Mouse (Mus musculus) heart, adult 2 months (tissue): ENCODE results near the gene Mtus2. TPM values are rescaled to one million over a fixed set of nuclear protein-coding genes. Genes with fewer than 3 reads are reported as not detected.
"Not testable (repeated sequence)": the region's sequence is repeated elsewhere in the genome, so short reads cannot be mapped to it uniquely, and the experiment has no call there.

ENCODE experiments used
- DNase-seq, 2 experiments: peaks; one replicate each; pipeline ENCODE4 v3.0.0; 2021
- H3K27ac ChIP-seq: fragments of 200-600 bp; 2 replicates; pipeline ENCODE4 v1.8.1; 2022
- H3K27me3 ChIP-seq: fragments of 200-500 bp; 2 replicates; pipeline ENCODE4 v1.6.1; 2012; ENCODE audit warnings: mild to moderate bottlenecking, low read length, inconsistent platforms, mixed read lengths; ENCODE audit not compliant: control insufficient read depth, insufficient read depth
- H3K36me3 ChIP-seq: fragments of 200-500 bp; 2 replicates; pipeline ENCODE4 v1.6.1; 2012; ENCODE audit warnings: low read length, inconsistent platforms; ENCODE audit not compliant: control insufficient read depth, insufficient read depth
- H3K4me1 ChIP-seq: fragments of 200-500 bp; 2 replicates; pipeline ENCODE4 v1.6.1; 2011; ENCODE audit warnings: low read length; ENCODE audit not compliant: control insufficient read depth, insufficient read depth
- H3K4me3 ChIP-seq: fragments of 200-600 bp; 2 replicates; pipeline ENCODE4 v1.8.1; 2022
- H3K79me2 ChIP-seq: fragments of 200-500 bp; replicated peaks from 2 replicates; pipeline ENCODE4 v1.6.1; 2012; ENCODE audit warnings: mild to moderate bottlenecking, inconsistent platforms, low read length, moderate library complexity, mixed read lengths; ENCODE audit not compliant: control insufficient read depth, insufficient read depth
- H3K9ac ChIP-seq: fragments of 200-500 bp; 2 replicates; pipeline ENCODE4 v1.6.1; 2012; ENCODE audit warnings: low read depth, mild to moderate bottlenecking, control low read depth, inconsistent platforms, low read length, mixed read lengths
- CTCF ChIP-seq: fragments of 200-600 bp; IDR thresholded peaks from 2 replicates; pipeline ENCODE4 v1.8.1; 2022; ENCODE audit warnings: antibody characterized with exemption, mild to moderate bottlenecking, moderate library complexity
- EP300 ChIP-seq: fragments of 200-500 bp; IDR thresholded peaks from 2 replicates; pipeline ENCODE4 v1.6.1; 2011; ENCODE audit warnings: low read depth, low read length, control low read depth; ENCODE audit not compliant: insufficient read depth
- POLR2A ChIP-seq: fragments of 200-500 bp; IDR thresholded peaks from 2 replicates; pipeline ENCODE4 v1.6.1; 2011; ENCODE audit warnings: mild to moderate bottlenecking, low read depth, low read length, control low read depth; ENCODE audit not compliant: insufficient read depth
- WGBS: fragments of 180-500 bp; shearing (Covaris S2); methylation state at CpG from one replicate; pipeline ENCODE4 v1.1.7; 2018; 5-methylcytosine and 5-hydroxymethylcytosine counted together
- intact Hi-C: fragments of 180-260 bp; cut with DNase I; formaldehyde crosslinking; loops from one replicate; pipeline ENCODE4 v1.15.1; 2025
- polyA plus RNA-seq: library from polyadenylated mRNA; depleted of rRNA; stranded (reverse); fragments of >200 nt; gene quantifications from 2 replicates; pipeline ENCODE4 v1.2.3, GENCODE M21; 2012
- total RNA-seq, 2 experiments: library from RNA; stranded (reverse); gene quantifications; 2 replicates each; pipeline ENCODE4 v1.2.3; 2021

Gene Mtus2
- total and polyA plus RNA-seq, 3 experiments = 53.5 to 109 (median 96.9) TPM

DNA sequence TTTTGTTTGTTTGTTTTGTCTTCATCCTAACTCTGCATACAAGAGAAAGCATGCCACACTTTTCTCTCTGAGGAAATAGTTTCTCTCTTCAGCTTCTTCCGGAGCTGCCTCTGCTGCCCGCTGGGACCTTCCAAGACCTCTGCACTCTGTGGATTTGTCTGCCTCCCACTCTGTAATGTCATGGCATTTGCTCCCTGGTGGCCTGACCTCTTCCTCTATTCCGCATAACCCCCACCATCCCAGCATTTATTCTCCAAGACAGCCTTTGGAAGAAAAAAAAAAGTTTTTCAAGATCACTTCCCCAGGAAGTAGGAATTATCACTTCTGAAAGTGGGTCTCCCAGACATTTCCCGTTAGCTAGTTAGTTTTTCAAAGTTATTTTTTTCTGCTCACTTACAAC lies 218.0 kb downstream of the Mtus2 start:
- no peaks in the 10 kb centered on the region for H3K79me2 ChIP-seq
- intact Hi-C loops = no loop called here
- H3K4me1 ChIP-seq = no peaks in the 10 kb centered on the region
- no peak overlapping the region for H3K27ac ChIP-seq
- TF ChIP-seq POLR2A = no peak
- TF ChIP-seq CTCF = no peak
- TF ChIP-seq EP300 = no peak
- no peak for DNase-seq
- H3K9ac ChIP-seq = no peak overlapping the region
- no peaks in the 10 kb centered on the region for H3K36me3 ChIP-seq
- no peaks in the 10 kb centered on the region for H3K27me3 ChIP-seq
- 46% methylated on average over 4 of the region's 4 CpGs for WGBS
- no peak overlapping the region for H3K4me3 ChIP-seq

DNA sequence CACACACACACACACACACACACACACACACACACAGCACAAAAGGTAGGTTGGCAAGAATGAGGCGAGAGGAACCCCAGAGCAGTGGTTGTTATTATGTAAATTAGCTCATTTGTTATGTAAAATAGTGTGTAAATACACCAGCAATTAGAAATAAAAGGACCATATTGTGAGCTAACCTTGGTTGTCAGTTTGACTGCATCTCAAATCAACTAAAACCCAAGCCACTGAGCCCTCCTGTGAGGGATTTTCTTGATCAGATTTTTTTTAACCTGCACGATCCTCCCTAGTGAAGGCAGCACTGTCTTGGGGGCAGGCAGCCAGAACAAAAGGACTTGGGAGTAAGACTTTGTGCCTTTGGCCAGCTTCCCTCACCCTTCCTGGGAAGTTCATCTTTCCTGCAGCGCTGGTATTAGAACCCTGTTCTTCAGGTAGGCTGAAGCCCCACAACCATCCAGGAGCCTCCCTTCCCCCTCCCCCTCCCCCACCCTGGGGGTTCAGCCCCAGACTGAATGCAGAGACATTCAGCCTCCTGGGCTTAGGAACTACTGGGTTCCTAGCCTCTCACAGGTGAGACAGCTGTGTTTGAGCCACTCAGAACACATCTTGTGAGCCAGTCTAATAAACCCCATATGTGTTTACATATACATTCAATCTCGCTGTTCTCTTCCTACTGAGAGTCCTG lies 218.8 kb downstream of the Mtus2 start:
- no peaks in the 10 kb centered on the region for H3K36me3 ChIP-seq
- no peak overlapping the region for H3K9ac ChIP-seq
- intact Hi-C loops = no loop called here
- H3K27me3 ChIP-seq = no peaks in the 10 kb centered on the region
- no peak overlapping the region for H3K27ac ChIP-seq
- no peak overlapping the region for H3K4me3 ChIP-seq
- no peaks in the 10 kb centered on the region for H3K79me2 ChIP-seq
- no peak for TF ChIP-seq EP300
- no peak for TF ChIP-seq CTCF
- TF ChIP-seq POLR2A = no peak
- WGBS = 78% methylated on average over 4 of the region's 4 CpGs
- H3K4me1 ChIP-seq = no peaks in the 10 kb centered on the region
- no peak for DNase-seq

DNA sequence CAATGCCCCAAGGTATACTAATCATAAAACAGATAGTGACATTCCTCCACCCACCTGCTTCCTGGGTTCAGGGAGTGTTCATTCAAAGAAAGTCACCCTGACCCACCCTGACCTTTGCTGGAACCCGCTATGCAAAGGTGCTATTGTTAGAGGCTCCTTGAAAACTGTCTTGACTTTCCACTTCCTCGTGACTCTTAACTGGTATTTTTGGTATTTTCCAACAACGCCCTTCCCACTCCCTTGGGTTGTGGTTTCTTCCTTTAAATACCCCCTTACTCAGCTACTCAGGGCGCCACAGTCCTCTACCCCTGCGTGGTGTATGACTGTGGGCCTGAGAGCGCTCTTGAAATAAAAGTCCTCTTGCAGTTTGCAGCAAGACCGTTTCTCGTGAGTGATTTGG lies 219.4 kb downstream of the Mtus2 start:
- 90% methylated on average over 8 of the region's 8 CpGs for WGBS

DNA sequence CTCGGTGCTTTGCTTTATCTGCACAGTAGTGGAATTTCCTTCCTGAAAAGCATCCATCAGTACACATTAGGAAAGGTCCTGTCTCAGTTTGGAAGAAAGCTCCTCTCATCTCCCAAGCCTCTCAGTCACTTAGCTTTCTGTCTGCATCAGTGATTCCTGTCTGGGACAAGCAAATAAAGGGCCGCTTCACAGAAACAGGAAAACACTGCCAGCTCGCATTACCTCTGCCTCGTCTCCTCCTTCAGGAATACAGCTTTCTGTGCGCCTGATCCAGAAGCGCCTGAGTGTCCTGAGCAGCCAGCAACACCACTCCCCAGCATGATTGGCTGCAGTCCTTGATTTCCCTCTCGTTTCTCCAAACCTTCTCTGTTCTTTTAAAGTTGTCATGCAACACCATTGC lies 222.1 kb downstream of the Mtus2 start:
- no peaks in the 10 kb centered on the region for H3K36me3 ChIP-seq

More for the DNA sequence above, 219.4 kb downstream of the Mtus2 start:
- H3K27me3 ChIP-seq, H3K36me3 ChIP-seq, intact Hi-C loops, H3K9ac ChIP-seq, H3K79me2 ChIP-seq, H3K4me3 ChIP-seq, DNase-seq, H3K4me1 ChIP-seq, H3K27ac ChIP-seq: not testable (repeated sequence)

DNA sequence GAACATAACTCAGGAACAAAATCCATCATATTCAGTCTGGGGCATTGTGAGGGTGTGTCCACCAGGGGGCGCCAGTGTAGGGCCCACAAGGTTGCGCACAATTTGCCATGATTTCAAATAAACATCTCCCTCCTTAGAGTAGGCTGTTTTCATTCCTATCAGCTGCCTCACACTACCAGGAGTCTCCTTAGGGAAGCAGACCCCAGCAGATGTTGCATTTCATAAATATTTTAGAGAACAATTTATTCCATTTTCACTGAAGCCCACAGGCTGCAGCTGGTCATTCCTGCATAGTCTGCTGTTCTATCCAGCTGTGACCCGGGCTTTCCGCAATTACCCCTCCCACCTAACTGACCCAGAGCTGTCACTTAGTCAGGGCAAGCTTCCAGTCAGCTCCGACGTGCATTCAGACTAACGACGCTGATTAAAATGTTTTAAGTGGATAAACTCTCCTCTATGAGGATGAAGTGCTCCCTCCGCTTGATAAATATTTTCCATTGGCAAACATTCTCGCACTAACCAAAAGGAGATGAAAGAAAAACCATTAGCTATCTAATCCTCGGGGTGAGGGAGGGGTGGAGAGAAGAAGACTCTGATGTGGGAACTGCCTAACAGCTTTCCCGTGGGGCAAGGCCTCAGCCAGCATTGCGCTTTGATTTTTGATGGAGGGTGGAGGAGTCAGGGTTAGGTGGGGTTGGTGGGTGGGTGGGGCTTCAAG lies 223.6 kb downstream of the Mtus2 start:
- no peaks in the 10 kb centered on the region for H3K27me3 ChIP-seq
- intact Hi-C loops = loop anchor here (2.0 kb wide), 1 partner anchor 58 kb away; no protein-coding TSS in a partner anchor
- WGBS = 21% methylated on average over 13 of the region's 13 CpGs
- H3K27ac ChIP-seq = no peak overlapping the region
- peak; percentile 24 to 52 for DNase-seq
- no peak for TF ChIP-seq EP300
- peak; percentile 80 for TF ChIP-seq CTCF
- no peak for TF ChIP-seq POLR2A
- no peaks in the 10 kb centered on the region for H3K4me1 ChIP-seq
- H3K9ac ChIP-seq = no peak overlapping the region
- no peak overlapping the region for H3K4me3 ChIP-seq
- H3K79me2 ChIP-seq = no peaks in the 10 kb centered on the region
- H3K36me3 ChIP-seq = no peaks in the 10 kb centered on the region

More for the DNA sequence above, 222.1 kb downstream of the Mtus2 start:
- H3K27me3 ChIP-seq = no peaks in the 10 kb centered on the region
- DNase-seq = no peak
- WGBS = 68% methylated on average over 7 of the region's 7 CpGs
- TF ChIP-seq EP300 (no peak), CTCF (no peak), POLR2A (no peak)
- intact Hi-C loops = no loop called here
- no peak overlapping the region for H3K4me3 ChIP-seq
- H3K79me2 ChIP-seq = no peaks in the 10 kb centered on the region
- no peaks in the 10 kb centered on the region for H3K4me1 ChIP-seq
- no peak overlapping the region for H3K9ac ChIP-seq
- H3K27ac ChIP-seq = no peak overlapping the region

DNA sequence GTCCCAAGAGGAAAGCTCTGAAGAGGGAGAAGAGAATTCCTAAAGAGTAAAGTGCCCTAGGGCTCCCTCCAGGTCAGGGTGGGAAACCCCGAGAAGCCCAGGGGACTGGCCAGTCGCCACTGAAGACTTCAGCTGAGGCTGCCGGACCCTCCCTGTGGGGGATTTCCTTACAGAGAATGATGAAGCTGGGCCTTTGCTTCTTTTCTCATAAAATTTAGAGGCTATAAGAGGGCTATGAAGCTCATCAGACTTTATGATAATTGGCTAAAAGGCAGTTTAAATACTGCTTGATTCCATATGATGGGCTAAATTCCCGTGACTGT lies 224.1 kb downstream of the Mtus2 start:
- no peaks in the 10 kb centered on the region for H3K4me1 ChIP-seq
- H3K36me3 ChIP-seq = no peaks in the 10 kb centered on the region
- intact Hi-C loops = loop anchor here (2.0 kb wide), 1 partner anchor 58 kb away; no protein-coding TSS in a partner anchor
- no peak overlapping the region for H3K27ac ChIP-seq
- H3K4me3 ChIP-seq = no peak overlapping the region
- TF ChIP-seq CTCF (no peak), POLR2A (no peak), EP300 (no peak)
- 42% methylated on average over 4 of the region's 4 CpGs for WGBS
- no peak for DNase-seq
- no peaks in the 10 kb centered on the region for H3K27me3 ChIP-seq
- no peak overlapping the region for H3K9ac ChIP-seq
- no peaks in the 10 kb centered on the region for H3K79me2 ChIP-seq
